Mouse (Mus musculus) skeletal muscle tissue, adult 2 months (tissue): ENCODE results near the gene Coro1b.

Experiments used
- DNase-seq: peaks from one replicate; pipeline ENCODE4 v3.0.0-alpha.2; 2012; ENCODE audit warnings: low read depth, low spot score

Coro1b gene

DNA sequence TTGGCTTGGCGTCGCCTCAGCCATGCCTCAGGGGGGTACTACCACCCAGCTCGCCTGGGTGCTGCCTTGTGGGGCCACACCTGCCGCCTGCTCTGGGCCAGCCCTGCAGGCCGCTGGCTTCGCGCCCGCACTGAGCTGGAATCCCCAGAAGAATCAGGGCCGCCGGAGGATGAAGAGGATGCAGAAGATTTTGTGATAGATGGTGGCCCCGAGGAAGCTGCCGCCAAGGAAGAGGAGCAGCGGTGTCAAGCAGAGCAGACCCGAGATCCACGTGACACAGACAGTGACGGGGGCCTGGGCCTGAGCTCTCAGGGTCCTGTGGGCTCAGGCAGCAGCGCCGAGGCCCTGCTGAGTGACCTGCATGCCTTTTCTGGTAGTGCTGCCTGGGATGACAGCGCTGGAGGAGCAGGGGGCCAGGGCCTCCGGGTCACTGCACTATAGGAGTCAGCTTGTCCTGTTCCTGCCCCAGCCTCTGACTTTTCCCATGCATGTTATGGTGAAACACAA lies 7.7 kb downstream of the Coro1b start:
- no peak for DNase-seq

DNA sequence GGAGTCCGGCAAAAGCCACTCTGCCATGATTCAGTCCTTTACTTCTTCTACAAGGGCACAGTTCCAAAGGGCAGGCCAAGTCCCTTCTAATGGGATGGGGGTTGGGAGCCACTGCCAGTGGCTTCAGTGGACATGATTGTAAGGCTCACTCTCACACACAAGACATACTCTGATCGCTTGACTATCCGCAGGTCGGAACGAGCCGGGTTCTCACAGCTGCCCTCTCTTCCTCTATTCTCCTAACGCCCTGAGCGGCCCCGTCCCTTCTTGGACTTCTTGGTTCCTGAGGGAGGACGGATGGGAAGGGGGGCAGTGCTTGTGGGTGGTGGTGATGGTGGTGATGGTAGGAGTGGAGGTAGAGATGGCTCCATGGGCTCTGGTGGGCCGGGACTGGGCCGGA lies 8.4 kb downstream of the Coro1b start:
- no peak for DNase-seq

- no peak for DNase-seq
Measured at GRCm38 (mm10) chr19:4159049-4159448, 10.6 kb downstream of the Coro1b start.

DNA sequence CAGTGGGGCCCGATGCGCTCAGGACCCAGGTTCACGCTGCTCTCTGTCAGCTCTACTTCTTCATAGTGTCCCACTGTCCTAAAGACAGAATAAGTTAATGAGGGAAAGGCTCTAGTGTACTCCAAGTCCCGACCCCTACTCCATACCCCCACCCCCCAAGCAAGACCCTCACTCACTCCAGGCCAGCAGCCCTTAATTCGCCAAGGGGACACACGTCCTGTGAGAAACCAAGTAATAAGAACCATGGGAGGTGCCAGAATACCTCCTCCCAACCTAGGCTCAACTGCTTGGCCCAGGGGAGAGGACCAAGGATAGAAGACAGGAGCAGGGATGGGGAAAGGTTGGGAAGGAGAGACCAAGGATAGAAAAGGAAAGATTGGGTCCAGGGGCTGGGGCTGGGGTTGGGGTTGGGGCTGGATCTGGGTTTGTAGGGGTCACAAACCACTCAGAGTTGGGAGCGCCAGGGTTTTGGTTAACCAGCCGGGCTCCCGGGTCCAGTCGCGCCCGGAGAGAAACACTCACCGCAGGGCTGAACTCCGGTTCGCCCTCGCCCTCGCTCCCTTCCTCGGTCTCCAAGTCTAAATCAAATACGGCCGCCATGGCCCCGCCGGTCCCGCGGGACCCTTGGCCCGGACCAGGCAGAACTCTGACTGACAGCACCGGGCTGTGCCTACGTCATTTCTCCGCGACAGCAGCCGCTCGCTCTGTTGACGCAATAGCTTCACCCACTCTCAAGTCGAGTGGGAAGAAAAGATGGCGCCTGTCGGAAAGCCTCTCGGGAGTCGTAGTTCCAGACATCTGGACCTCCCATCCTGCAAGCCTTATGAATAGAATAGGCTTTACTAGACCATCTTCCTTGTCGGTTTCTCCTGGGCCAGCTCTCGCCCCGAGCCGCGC lies 14.5 kb downstream of the Coro1b start, which contains the start of gene Rps6kb2:
Gene Rps6kb2 (minus strand): TSS at position 709 of the 897 bp plus-strand sequence.
- peak; percentile 98 for DNase-seq

DNA sequence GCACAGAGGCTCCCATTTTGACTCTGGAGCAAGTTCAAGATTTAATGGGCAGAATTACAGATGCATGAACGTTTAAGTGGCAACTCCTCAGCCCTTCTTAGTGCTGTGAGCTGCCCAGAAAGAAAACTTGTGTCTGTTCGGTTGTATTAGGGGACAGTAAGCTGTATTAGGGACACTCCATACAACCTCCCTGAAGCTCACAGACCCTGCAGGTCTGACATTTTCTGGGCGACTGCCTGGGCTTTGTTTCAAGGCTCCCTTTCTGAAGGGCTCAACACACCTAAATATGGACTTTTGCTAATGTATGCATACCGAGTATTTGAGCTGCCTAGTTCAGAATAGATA lies 15.1 kb downstream of the Coro1b start:
- DNase-seq = no peak

DNA sequence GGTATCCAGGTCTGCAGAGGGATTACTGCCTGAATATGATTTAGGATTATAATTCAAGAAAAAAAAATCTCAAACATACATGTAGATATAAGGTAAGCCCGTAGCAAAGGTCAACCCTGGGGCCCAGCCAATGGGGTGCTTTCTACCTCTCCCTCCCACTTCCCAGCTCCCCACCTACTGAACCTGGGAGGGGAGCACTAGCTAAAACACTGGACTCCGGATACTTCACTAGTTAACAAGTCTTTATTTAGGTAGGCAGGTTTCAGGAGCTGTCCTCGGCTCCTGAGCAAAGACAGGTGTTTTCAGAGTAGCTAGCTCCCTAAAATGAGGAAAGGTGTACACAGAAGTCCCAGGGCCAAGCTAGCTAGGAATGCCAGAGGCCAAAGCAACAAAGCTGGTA lies 15.7 kb downstream of the Coro1b start:
- DNase-seq = no peak

DNA sequence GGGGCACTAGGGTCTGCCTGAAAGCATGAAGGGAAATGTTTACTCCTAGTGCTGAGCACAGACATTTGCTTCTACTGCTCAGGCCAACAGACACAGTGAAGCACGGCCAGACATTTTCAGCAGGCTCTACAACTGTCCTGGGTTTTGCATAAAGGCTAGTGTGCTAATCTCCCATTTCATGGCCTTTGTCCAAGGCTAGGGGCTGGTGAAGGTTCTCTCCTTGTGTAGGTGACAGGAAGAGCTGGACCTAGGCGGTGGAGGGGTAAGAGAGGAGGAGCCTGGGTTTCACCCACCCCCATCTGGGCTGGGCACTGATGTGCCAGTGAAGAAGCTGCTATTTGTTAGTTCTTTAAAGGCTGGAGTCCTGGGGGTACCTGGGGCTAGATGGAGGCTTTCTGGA lies 16.3 kb downstream of the Coro1b start:
- DNase-seq = no peak

DNA sequence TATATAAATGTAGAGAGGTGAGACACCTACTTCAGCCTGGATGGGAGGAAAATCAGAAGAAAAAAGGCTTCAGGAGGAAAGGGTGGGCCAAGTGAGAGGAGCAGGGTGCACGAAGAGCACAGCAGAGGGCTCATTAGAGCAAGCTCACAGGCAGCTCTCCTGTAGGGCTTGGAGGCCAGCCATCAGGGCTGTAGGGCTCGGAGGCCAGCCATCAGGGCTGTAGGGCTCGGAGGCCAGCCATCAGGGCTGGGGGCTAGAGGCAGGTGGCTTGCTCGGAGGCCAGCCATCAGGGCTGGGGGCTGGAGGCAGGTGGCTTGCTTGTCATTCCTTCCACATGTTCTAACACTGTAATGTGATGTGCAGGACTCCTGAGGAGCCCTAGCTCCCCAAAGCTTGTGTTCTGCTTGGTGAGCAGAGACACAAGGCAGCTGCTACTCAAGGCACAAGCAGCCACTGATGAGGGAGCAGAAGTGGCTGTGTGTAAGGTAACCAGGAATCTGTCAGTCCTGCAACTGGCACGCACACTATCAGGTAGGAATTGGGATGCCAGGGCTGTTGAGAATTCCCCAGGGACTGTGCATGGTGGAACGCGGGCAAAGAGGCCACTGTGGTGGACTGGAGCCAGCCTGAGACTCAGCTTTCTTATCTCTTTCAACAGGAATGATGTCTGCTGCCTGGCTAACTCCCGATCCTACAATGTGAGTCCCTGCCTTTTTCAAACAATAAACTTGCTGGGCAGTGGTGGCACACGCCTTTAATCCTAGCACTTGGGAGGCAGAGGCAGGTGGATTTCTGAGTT lies 18.5 kb downstream of the Coro1b start:
- DNase-seq = no peak

- peak; percentile 99 for DNase-seq
Measured at GRCm38 (mm10) chr19:4169378-4169784, 21.0 kb downstream of the Coro1b start.

DNA sequence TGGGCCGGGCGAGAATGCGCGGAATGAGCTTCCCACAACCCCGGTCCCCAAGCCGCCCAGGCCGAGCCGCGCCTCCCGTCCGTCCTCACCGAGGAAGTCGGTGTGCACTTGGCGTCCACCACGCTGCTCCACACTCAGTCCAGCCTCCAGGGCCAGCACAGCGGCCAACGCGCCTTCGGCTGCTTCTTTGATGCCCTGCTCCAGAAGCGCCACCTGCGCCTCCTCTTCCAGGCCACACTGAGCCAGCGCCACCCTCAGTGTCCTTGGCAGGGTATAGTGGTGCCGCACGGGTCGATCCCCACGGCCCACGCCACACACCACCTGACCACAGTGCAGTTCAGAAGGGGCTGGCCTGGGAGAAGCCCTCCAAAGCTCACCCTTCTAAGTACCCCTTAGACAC lies 21.4 kb downstream of the Coro1b start:
- DNase-seq = no peak

- DNase-seq = no peak
Measured at GRCm38 (mm10) chr19:4170723-4171392, 22.4 kb downstream of the Coro1b start.

GRCm38 (mm10) chr19:4171393-4172290 lies 23.2 kb downstream of the Coro1b start:
- DNase-seq = peak; percentile 56

DNA sequence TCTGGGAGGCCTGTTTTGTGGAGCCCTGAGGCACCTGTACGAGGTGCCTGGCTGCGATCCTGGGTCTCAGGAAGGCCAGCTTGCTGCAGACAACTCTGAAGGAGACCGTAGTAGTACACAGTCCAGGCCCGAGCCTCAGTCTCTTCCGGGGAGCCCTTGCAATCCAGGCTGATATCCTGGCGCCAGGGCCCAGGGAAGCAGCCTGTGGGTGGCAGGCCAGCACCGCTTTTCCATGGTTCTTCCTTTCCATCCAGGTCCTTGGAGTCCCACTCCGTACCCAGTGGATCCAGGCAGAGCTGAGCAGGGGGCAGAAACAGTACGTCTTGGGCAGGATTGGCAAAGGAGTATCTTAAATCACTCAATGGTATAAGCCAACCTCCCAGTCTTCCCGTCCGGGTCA lies 24.5 kb downstream of the Coro1b start:
- no peak for DNase-seq

DNA sequence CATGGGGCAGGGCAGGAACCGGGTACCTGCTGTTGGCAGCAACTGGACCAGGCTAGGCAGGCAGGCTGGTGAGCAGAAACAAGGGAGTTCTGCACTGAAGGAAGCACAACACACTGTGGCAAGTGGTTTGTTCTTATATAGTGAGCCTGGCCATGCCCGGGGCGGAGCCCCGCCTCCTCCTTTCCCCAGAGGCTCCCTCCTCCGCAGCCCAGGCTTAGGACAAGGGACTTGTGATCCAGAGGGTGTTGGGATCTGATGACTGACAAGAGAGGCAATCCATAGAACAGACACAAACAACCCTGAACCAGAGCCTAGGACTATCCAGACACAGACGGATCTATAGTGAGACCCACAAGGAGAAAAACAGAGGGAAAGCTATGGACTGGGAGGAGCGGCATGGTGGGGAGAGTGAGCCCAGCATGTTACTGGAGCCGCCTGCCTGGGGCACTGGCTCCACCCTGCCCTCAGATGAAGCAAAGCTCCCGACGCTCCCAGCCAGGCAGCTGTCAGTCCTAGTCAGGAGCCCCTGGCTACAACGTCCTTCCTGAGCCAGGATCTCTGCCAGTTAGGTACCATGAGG lies 27.0 kb downstream of the Coro1b start, which contains the start of gene Carns1:
Gene Carns1 (minus strand): TSS at position 112 of the 580 bp plus-strand sequence.
- peak; percentile 80 for DNase-seq

DNA sequence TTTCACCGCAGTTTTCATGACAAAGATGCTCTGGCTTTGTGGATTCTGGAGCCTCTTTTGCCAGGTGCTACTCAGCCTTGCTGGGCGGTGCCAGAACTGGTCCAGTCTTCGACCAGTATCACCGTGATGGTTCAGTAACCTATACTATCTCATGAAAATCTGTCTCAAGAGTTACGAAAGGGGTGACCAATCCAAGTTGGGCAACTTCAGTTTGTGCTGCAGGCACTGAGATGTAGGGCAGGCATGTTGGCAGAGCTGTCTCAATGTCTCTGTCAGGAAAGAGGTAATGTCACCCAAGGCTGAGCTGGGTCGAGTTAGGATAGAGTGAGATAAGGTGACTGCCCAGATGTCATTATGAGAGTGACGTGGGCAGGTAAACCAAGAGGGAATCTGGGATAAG lies 32.0 kb downstream of the Coro1b start:
- no peak for DNase-seq

DNA sequence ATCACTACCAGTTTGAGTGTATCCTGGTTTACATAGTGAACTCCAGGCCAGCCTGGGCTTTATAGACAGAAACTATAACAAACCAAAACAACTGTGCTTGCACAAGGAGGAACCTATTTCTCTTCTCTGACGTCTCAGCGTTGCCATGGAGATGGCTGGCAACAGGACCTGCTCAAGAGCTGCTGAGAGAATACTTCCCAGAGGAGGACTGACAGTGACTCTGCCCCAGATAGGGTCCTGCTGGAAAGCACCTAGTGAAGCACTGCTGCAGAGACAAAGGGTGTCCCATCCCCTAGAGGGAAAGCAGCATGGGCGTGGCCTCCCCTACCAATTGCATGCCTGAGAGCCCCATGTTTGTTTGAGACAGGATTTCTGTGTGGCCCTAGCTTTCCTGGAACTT lies 33.5 kb downstream of the Coro1b start:
- DNase-seq = peak; percentile 64

GRCm38 (mm10) chr19:4183689-4184088 lies 35.3 kb downstream of the Coro1b start:
- DNase-seq = no peak

DNA sequence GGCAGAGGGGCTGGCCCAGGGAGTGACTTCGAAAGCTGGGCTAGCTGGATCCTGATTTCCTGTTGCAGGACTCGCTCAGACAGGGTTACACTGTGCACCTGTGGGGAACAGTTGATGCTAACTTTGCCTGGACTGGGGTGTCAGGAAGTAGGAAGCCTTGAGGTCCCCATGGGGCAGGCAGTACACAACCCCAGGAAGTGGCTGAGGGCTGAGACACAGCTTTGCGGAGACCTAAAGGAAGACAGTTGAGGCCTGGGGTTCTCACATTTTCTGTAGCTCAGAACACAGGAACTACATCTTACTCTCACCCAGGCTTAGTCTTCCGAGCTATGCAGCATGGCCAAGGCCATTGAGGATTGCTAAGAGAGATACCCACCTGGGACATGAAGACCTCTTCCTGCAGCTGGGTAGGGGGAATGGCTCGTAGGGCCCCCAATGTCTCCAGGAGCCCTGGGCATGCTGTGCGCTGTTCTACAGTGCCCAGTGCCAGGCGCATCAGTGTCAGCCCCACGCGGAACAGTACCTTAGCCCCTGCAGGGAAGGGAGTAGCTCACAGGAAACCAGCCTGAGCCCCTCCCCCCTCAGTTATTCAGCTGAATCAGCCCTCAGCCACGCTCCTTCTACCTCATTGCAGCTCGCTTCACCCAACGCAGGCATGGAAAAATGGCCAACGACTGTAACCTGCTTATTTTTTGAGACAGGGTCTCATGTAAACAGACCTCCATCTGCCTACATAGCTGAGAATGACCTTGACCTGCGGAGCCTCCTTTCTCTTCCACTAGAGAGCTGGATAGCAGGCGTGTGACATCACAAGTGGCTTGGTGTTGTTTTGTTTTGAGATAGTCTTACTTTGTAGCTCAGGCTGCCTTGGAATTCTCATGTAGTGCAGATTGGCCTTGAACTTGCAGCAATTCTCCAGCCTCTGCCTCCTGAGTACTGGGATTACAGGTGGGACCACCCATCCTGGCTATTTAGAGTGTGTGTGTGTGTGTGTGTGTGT lies 36.9 kb downstream of the Coro1b start:
- no peak for DNase-seq

DNA sequence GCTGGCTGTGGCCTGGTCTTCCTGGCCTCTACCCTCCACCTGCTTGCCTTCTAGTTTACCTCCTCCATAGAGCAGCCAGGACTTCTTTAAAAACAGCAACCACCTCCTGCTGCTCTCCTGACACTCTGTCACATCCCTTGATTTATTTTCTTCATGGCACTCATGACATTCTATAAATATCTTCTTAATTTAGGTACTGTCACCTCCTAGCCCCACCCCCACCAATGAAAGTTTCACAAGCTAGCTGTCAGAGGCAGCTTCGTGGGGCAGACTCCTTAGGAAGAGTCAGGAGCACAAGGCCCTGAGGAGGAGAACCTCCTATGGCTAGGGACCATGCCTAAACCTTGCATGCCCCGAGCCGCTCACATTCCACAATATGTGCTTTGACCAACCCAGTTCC lies 38.9 kb downstream of the Coro1b start:
- peak; percentile 74 for DNase-seq
